Mouse (Mus musculus) heart, adult 8-10 months (tissue): ENCODE results near the gene Kpnb1. TPM values are rescaled to one million over a fixed set of nuclear protein-coding genes. Genes with fewer than 3 reads are reported as not detected.

Source experiments
- microRNA-seq: library from miRNA; unstranded; fragments of <30 nt; microRNA quantifications from one replicate; pipeline ENCODE4 v1.2.0, GENCODE M21; 2022
- total RNA-seq, 4 experiments: library from RNA; stranded (reverse); gene quantifications; 2 replicates each; pipeline ENCODE4 v1.2.4; 2022

Kpnb1 gene
- total RNA-seq, 4 experiments from 2014 or later = 78.7 to 80.0 (median 79.7) TPM

Small RNA genes within 50 kb of the gene (microRNA-seq; reads per million reads assigned to microRNA genes)
- gene Mir7235 = not detected

Other genes with a start within 250 kb of the Kpnb1 start
- 10 to 100 TPM; 14.9 to 16.6 (median 16.1) TPM for gene Pnpo, start 243.9 kb downstream of the Kpnb1 start, total RNA-seq
- gene Sp2, start 204.9 kb downstream of the Kpnb1 start, total RNA-seq = 10 to 100 TPM in 2 of 4 experiments, 1 to 10 TPM in 2; 7.8 to 13.7 (median 11.0) TPM
- gene Sp6, start 174.5 kb downstream of the Kpnb1 start, total RNA-seq = under 1 TPM in 3 of 4 experiments, not detected in 1; 0.08 to 0.28 (median 0.23) TPM
- 10 to 100 TPM; 13.6 to 18.0 (median 15.4) TPM for gene Scrn2, start 157.9 kb downstream of the Kpnb1 start, total RNA-seq
- gene Lrrc46, start 146.5 kb downstream of the Kpnb1 start, total RNA-seq = under 1 TPM in 2 of 4 experiments, not detected in 2; 0.26 to 0.33 TPM
- gene Mrpl10, start 146.3 kb downstream of the Kpnb1 start, total RNA-seq = 100 to 1,000 TPM in 2 of 4 experiments, 10 to 100 TPM in 2; 80.1 to 101 (median 97.6) TPM
- gene Osbpl7, start 137.3 kb downstream of the Kpnb1 start, total RNA-seq = 1 to 10 TPM; 3.4 to 5.3 (median 3.9) TPM
- gene Tbx21, start 72.5 kb downstream of the Kpnb1 start, total RNA-seq = under 1 TPM in 1 of 4 experiments, not detected in 3; 0.16 TPM
- 10 to 100 TPM; 12.2 to 14.9 (median 13.9) TPM for gene Tbkbp1, start 36.4 kb downstream of the Kpnb1 start, total RNA-seq
- gene Npepps, start 92.8 kb upstream of the Kpnb1 start, total RNA-seq = 10 to 100 TPM; 78.1 to 82.3 (median 79.1) TPM
- gene Mrpl45, start 127.8 kb upstream of the Kpnb1 start, total RNA-seq = 10 to 100 TPM; 49.9 to 64.7 (median 56.9) TPM
- under 1 TPM in 3 of 4 experiments, not detected in 1; 0.06 to 0.12 (median 0.06) TPM for gene Gpr179, start 164.2 kb upstream of the Kpnb1 start, total RNA-seq
- gene Socs7, start 174.7 kb upstream of the Kpnb1 start, total RNA-seq = 10 to 100 TPM; 19.2 to 23.4 (median 20.0) TPM
- 10 to 100 TPM; 13.3 to 14.9 (median 14.0) TPM for gene Arhgap23, start 227.7 kb upstream of the Kpnb1 start, total RNA-seq